Mouse (Mus musculus): ENCODE measurements around the gene Baz1a. TPM values are rescaled to one million over a fixed set of nuclear protein-coding genes. Genes with fewer than 3 reads are reported as not detected.
A peak's percentile ranks its signal among the peaks of the same experiment; 100 is the strongest.

Baz1a gene
- polyA plus RNA-seq, 1 experiment: 9.6 TPM

- Histone ChIP-seq H3K36me3 (ENCODE audit: control insufficient read depth, insufficient read depth, low read length) (no peaks in the 10 kb centered on the region), H3K27me3 (ENCODE audit: control insufficient read depth, insufficient read depth, low read length) (no peaks in the 10 kb centered on the region), H3K4me3 (ENCODE audit: control insufficient read depth, insufficient read depth, low read length) (no peak overlapping the region), H3K27ac (ENCODE audit: control insufficient read depth, insufficient read depth, low read length) (no peak overlapping the region), H3K4me1 (replicated peaks; ENCODE audit: control insufficient read depth, insufficient read depth, low read length) (peaks cover 10% of the 10 kb centered on the region)
- WGBS: 91% methylated on average over 5 of the region's 5 CpGs
- DNase-seq: no peak
- TF ChIP-seq CTCF (IDR thresholded peaks at IDR 0.05; ENCODE audit: borderline replicate concordance, control insufficient read depth, extremely low read depth, insufficient read depth, low read length, poor library complexity) (no peak), POLR2A (IDR thresholded peaks at IDR 0.05; ENCODE audit: control insufficient read depth, extremely low read depth, insufficient read depth, low read length, poor library complexity) (no peak)
Observed at GRCm38 (mm10) chr12:54876879-54877278, 137.3 kb downstream of the Baz1a start.

- 87% methylated on average over 6 of the region's 6 CpGs for WGBS
- TF ChIP-seq POLR2A (IDR thresholded peaks at IDR 0.05; ENCODE audit: control insufficient read depth, extremely low read depth, insufficient read depth, low read length, poor library complexity) (no peak), CTCF (IDR thresholded peaks at IDR 0.05; ENCODE audit: borderline replicate concordance, control insufficient read depth, extremely low read depth, insufficient read depth, low read length, poor library complexity) (no peak)
- Histone ChIP-seq H3K27ac (ENCODE audit: control insufficient read depth, insufficient read depth, low read length) (no peak overlapping the region), H3K4me1 (replicated peaks; ENCODE audit: control insufficient read depth, insufficient read depth, low read length) (peaks cover 10% of the 10 kb centered on the region), H3K36me3 (ENCODE audit: control insufficient read depth, insufficient read depth, low read length) (no peaks in the 10 kb centered on the region), H3K4me3 (ENCODE audit: control insufficient read depth, insufficient read depth, low read length) (no peak overlapping the region), H3K27me3 (ENCODE audit: control insufficient read depth, insufficient read depth, low read length) (no peaks in the 10 kb centered on the region)
- DNase-seq: no peak
Observed at GRCm38 (mm10) chr12:54874711-54875110, 139.4 kb downstream of the Baz1a start.

DNA sequence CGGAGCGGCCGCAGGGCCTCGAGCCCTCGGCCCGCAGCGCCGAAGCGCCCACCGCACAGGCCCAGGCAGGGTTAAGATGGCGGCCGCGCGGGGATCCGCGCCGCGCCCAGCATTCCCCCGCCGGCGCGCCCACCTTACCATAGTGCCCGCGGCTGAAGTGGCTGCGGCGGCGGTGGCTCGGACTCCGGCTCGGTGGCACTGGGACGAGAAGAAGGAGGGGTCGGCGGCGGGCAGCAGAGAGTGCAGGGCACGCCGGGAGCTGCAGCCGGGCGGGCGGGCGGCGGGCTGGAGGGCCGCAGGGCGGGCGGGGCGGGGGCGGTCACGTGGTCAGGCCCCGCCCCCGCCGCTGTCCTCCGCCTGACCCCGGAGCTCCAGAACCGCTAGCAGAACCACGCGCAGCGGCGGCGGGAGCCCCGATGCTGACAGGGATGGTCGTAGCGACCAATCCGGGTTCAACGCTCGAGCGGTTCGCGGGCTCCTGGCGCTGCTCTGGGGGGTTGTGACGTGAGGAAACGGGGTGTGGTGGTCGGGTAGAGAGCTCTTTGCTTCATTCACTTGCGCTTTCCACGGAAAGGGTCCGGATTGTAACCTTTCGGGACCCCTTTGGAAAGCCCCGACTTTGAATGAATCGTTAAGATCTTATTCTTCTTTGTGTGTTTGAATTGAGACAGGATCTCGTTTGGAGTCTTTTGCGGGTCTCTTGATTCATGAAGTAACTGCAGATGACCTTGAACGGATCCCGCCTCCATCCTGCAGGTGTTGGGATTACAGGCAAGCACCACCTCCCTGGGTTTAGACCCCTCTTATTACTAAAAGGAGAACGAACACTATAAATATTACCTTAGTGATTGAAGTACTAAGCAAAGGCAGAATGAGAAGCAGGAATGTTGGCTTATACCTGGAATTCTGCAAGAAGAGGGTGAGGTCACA lies 151.3 kb downstream of the Baz1a start, which contains the start of gene Cfl2:
Gene Cfl2 (minus strand): TSS at position 272 of the 930 bp plus-strand sequence.
- no peaks in the 10 kb centered on the region for H3K4me1 ChIP-seq (replicated peaks; ENCODE audit: control insufficient read depth, insufficient read depth, low read length)
- WGBS: 1% methylated on average over 80 of the region's 82 CpGs
- peak within 1 kb of the TSS; percentile 73 for H3K4me3 ChIP-seq (ENCODE audit: control insufficient read depth, insufficient read depth, low read length)
- H3K27me3 ChIP-seq (ENCODE audit: control insufficient read depth, insufficient read depth, low read length): no peaks in the 10 kb centered on the region
- H3K36me3 ChIP-seq (ENCODE audit: control insufficient read depth, insufficient read depth, low read length): no peaks in the 10 kb centered on the region; the same call in 1 of the 2 replicates
- peak; percentile 76 for DNase-seq
- TF ChIP-seq POLR2A (IDR thresholded peaks at IDR 0.05; ENCODE audit: control insufficient read depth, extremely low read depth, insufficient read depth, low read length, poor library complexity): peak; percentile 38; the same call in 1 of the 2 replicates
- TF ChIP-seq CTCF (IDR thresholded peaks at IDR 0.05; ENCODE audit: borderline replicate concordance, control insufficient read depth, extremely low read depth, insufficient read depth, low read length, poor library complexity): no peak
- peak within 1 kb of the TSS; percentile 49 for H3K27ac ChIP-seq (ENCODE audit: control insufficient read depth, insufficient read depth, low read length)

DNA sequence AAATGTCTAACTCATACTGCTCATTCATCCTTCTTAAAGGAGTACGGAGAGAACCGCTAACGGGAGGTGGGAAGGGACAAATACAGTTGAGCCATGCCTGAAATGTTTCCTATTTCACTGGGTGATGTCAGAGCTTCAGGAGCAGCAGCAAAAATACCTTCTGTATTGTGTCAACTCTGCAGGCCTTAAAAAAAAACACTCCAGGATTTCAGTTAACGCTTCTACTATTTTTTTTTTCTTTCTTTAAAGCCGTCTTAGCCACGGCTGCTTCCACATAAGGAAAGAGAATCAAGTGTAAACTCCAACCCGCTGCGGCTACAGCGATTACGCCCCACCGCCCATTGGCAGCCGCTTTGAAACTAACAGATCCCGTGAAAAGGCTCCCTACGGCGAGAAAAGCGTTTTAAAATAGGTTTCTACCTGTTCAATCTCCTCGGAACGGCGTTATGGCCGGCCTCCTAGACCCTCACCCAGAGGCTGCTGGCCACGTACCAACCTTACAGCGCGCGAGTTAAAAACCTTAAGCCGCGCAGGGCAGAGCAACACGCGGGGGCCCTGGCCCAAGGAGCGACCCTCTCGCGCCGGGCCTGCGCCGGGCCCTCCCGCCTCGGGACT lies 152.1 kb downstream of the Baz1a start:
- DNase-seq: peak; percentile 40
- no peaks in the 10 kb centered on the region; the same call in 1 of the 2 replicates for H3K36me3 ChIP-seq (ENCODE audit: control insufficient read depth, insufficient read depth, low read length)
- under 1% methylated on average over 36 of the region's 36 CpGs for WGBS
- H3K27me3 ChIP-seq (ENCODE audit: control insufficient read depth, insufficient read depth, low read length): no peaks in the 10 kb centered on the region
- TF ChIP-seq POLR2A (IDR thresholded peaks at IDR 0.05; ENCODE audit: control insufficient read depth, extremely low read depth, insufficient read depth, low read length, poor library complexity) (no peak), CTCF (IDR thresholded peaks at IDR 0.05; ENCODE audit: borderline replicate concordance, control insufficient read depth, extremely low read depth, insufficient read depth, low read length, poor library complexity) (no peak)
- H3K4me1 ChIP-seq (replicated peaks; ENCODE audit: control insufficient read depth, insufficient read depth, low read length): no peaks in the 10 kb centered on the region
- peak overlapping the region; percentile 73 for H3K4me3 ChIP-seq (ENCODE audit: control insufficient read depth, insufficient read depth, low read length)
- peak overlapping the region; percentile 49 for H3K27ac ChIP-seq (ENCODE audit: control insufficient read depth, insufficient read depth, low read length)

DNA sequence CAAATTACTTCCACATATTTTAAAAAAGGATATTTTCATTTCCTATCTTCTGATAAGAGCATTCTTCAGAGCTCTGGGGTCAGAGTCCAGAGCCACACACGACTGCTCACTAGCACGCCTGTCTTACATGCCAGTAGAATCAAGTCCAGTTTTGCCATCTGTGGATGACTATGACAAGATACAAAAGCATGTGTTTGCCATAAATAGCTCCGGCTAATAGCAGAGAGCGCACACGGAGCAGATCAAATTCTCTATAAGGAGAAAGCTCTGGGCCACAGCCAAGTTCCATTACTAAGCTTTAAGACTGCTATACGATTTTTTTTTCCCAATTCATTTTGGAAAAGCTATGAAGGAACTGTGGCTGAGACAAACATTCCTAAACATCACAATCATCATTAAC lies 154.6 kb downstream of the Baz1a start:
- Histone ChIP-seq H3K27ac (ENCODE audit: control insufficient read depth, insufficient read depth, low read length) (no peak overlapping the region), H3K4me1 (replicated peaks; ENCODE audit: control insufficient read depth, insufficient read depth, low read length) (no peaks in the 10 kb centered on the region), H3K4me3 (ENCODE audit: control insufficient read depth, insufficient read depth, low read length) (no peak overlapping the region), H3K27me3 (ENCODE audit: control insufficient read depth, insufficient read depth, low read length) (no peaks in the 10 kb centered on the region), H3K36me3 (ENCODE audit: control insufficient read depth, insufficient read depth, low read length) (no peaks in the 10 kb centered on the region; the same call in 1 of the 2 replicates)
- no peak for TF ChIP-seq POLR2A (IDR thresholded peaks at IDR 0.05; ENCODE audit: control insufficient read depth, extremely low read depth, insufficient read depth, low read length, poor library complexity)
- TF ChIP-seq CTCF (IDR thresholded peaks at IDR 0.05; ENCODE audit: borderline replicate concordance, control insufficient read depth, extremely low read depth, insufficient read depth, low read length, poor library complexity): no peak
- DNase-seq: no peak
- WGBS: 92% methylated on average over 6 of the region's 6 CpGs

- no peak overlapping the region for H3K4me3 ChIP-seq (ENCODE audit: control insufficient read depth, insufficient read depth, low read length)
- no peaks in the 10 kb centered on the region for H3K27me3 ChIP-seq (ENCODE audit: control insufficient read depth, insufficient read depth, low read length)
- TF ChIP-seq POLR2A (IDR thresholded peaks at IDR 0.05; ENCODE audit: control insufficient read depth, extremely low read depth, insufficient read depth, low read length, poor library complexity) (no peak), CTCF (IDR thresholded peaks at IDR 0.05; ENCODE audit: borderline replicate concordance, control insufficient read depth, extremely low read depth, insufficient read depth, low read length, poor library complexity) (no peak)
- no peaks in the 10 kb centered on the region for H3K4me1 ChIP-seq (replicated peaks; ENCODE audit: control insufficient read depth, insufficient read depth, low read length)
- H3K36me3 ChIP-seq (ENCODE audit: control insufficient read depth, insufficient read depth, low read length): no peaks in the 10 kb centered on the region
- no peak for DNase-seq
- 96% methylated on average over 2 of the region's 2 CpGs for WGBS
- no peak overlapping the region for H3K27ac ChIP-seq (ENCODE audit: control insufficient read depth, insufficient read depth, low read length)
Observed at GRCm38 (mm10) chr12:54850551-54850950, 163.6 kb downstream of the Baz1a start.

Data from thymus, adult 2 months (tissue).